Mouse (Mus musculus) kidney, postnatal 14 days (tissue): ENCODE data around the gene Pdia4.
A peak's percentile ranks its signal among the peaks of the same experiment; 100 is the strongest.
"Not testable (repeated sequence)": the region's sequence is repeated elsewhere in the genome, so short reads cannot be mapped to it uniquely, and the experiment has no call there.

Experiments used
- DNase-seq: peaks from one replicate; pipeline ENCODE4 v3.0.0; 2022; ENCODE audit warnings: mixed read lengths

The Pdia4 gene

GRCm38 (mm10) chr6:47813257-47813878 lies at the start of gene Pdia4:
TSS of gene Pdia4 (minus strand) at chr6:47813430.
- DNase-seq, result peak; percentile 99

GRCm38 (mm10) chr6:47857729-47858128 lies 44.5 kb upstream of the Pdia4 start:
- not testable (repeated sequence) for DNase-seq

- DNase-seq, result no peak
Measured at GRCm38 (mm10) chr6:47857241-47857640, 44.0 kb upstream of the Pdia4 start.

GRCm38 (mm10) chr6:47845779-47846178 lies 32.5 kb upstream of the Pdia4 start:
- DNase-seq, result no peak

- no peak for DNase-seq
Measured at GRCm38 (mm10) chr6:47842337-47842736, 29.1 kb upstream of the Pdia4 start.

- no peak for DNase-seq
Measured at GRCm38 (mm10) chr6:47841831-47842230, 28.6 kb upstream of the Pdia4 start.

- DNase-seq, result no peak
Measured at GRCm38 (mm10) chr6:47841077-47841476, 27.8 kb upstream of the Pdia4 start.

GRCm38 (mm10) chr6:47837630-47838029 lies 24.4 kb upstream of the Pdia4 start:
- DNase-seq, result no peak

GRCm38 (mm10) chr6:47835984-47836521 lies 22.8 kb upstream of the Pdia4 start:
- DNase-seq, result peak; percentile 67

GRCm38 (mm10) chr6:47835482-47835983 lies 22.3 kb upstream of the Pdia4 start, which contains the start of gene Zfp398:
TSS of gene Zfp398 (plus strand) at chr6:47835661.
- DNase-seq, result peak; percentile 96

- no peak for DNase-seq
Measured at GRCm38 (mm10) chr6:47832220-47832619, 19.0 kb upstream of the Pdia4 start.

- peak; percentile 94 for DNase-seq
Measured at GRCm38 (mm10) chr6:47830104-47831078, 17.2 kb upstream of the Pdia4 start, which contains the start of gene Zfp786. TSS of gene Zfp786 (minus strand) at chr6:47830867.

GRCm38 (mm10) chr6:47828950-47829349 lies 15.7 kb upstream of the Pdia4 start:
- peak; percentile 37 for DNase-seq

GRCm38 (mm10) chr6:47827462-47827861 lies 14.2 kb upstream of the Pdia4 start:
- no peak for DNase-seq

GRCm38 (mm10) chr6:47824241-47824640 lies 11.0 kb upstream of the Pdia4 start:
- DNase-seq, result no peak

- DNase-seq, result no peak
Measured at GRCm38 (mm10) chr6:47821776-47822175, 8.5 kb upstream of the Pdia4 start.

GRCm38 (mm10) chr6:47821236-47821635 lies 8.0 kb upstream of the Pdia4 start:
- no peak for DNase-seq

GRCm38 (mm10) chr6:47819626-47820325 lies 6.5 kb upstream of the Pdia4 start:
- DNase-seq, result no peak

GRCm38 (mm10) chr6:47818721-47819120 lies 5.5 kb upstream of the Pdia4 start:
- DNase-seq, result no peak

GRCm38 (mm10) chr6:47816151-47816550 lies 2.9 kb upstream of the Pdia4 start:
- DNase-seq, result no peak

- no peak for DNase-seq
Measured at GRCm38 (mm10) chr6:47812271-47812915, 837 bp downstream of the Pdia4 start.

- no peak for DNase-seq
Measured at GRCm38 (mm10) chr6:47811324-47811723, 1.9 kb downstream of the Pdia4 start.
